Mouse (Mus musculus) brain, embryonic 14.5 days (tissue): ENCODE results near the gene Asphd1.

Experiments used
- CTCF ChIP-seq: fragments of 200-500 bp; IDR thresholded peaks from 2 replicates; pipeline ENCODE4 v1.5.1; 2012; ENCODE audit warnings: inconsistent platforms, mild to moderate bottlenecking, moderate library complexity, borderline replicate concordance; ENCODE audit not compliant: insufficient read depth, insufficient read length; ENCODE audit errors: extremely low read depth
- POLR2A ChIP-seq: fragments of 200-500 bp; IDR thresholded peaks from 2 replicates; pipeline ENCODE4 v1.6.1; 2012; ENCODE audit warnings: mild to moderate bottlenecking, inconsistent platforms, borderline replicate concordance; ENCODE audit not compliant: poor library complexity, insufficient read depth, insufficient read length, severe bottlenecking; ENCODE audit errors: extremely low read depth

DNA sequence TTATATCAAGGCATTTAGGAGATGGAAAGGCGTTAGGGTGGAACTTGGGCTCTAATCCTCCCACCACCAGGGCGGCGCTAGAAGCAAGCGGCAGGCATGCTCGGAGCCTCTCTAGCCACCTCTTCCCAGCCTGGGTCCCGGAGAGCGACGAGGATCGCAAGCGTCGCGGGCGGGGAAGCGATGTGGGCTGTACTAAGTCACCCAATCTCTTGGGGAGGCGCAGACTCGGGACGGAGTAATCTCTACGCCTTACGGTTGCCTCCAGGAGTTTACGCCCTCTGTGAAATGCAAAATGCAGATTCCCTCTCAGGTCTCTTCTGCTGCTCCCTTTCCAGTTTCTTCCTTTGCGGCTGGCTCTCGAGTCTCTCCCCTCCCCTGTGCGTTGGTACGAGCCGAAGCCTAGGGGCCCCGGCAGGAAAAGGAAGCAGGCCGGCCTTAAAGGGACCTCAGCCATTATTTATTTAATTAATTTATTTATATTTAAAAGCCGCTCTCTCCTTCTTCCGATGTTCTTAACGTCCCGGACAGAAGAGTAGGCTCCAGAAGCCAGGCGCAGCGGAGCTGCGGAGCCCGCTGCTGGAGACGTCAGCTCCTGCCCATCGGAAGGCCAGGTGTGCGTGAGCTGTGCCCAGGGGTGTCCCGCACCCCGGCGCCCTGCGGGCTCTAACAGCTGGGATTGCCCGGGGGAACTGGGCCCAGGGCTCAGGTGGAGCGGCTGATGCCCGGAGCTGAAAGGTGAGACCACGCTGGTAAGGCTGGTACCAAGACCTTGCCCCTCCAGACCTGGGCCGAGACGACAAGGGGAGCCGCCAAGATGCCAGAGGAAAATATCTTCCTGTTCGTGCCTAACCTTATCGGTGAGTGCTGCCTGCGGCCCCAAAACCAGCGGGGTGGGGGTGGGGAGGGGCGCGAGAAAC is 26.8 kb upstream of the Asphd1 start, which contains the start of gene Cdiptos:
- TF ChIP-seq CTCF (peak; percentile 98), POLR2A (no peak)
